Mouse (Mus musculus): ENCODE measurements around the gene Ywhab.

Gene Ywhab

DNA sequence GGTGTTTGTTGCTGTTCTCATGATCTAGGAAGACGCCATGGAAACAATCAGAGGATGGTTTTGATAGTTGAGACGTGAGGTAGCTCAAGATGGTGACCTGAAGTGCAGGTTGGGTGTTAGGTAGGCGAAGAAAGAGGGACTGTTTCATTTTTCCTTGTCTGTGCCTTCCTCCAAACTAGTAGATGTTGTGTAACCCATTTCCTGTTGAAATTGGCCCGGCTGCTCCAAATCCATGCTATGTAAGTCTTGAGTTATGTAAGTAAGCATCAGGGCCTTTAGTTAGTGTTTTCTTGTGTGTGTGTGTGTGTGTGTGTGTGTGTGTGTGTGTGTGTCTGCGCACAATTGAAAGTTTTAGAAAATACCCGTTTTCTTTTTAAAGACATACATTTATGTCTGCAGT, 14.5 kb downstream of the Ywhab start:
- no peak for DNase-seq

DNA sequence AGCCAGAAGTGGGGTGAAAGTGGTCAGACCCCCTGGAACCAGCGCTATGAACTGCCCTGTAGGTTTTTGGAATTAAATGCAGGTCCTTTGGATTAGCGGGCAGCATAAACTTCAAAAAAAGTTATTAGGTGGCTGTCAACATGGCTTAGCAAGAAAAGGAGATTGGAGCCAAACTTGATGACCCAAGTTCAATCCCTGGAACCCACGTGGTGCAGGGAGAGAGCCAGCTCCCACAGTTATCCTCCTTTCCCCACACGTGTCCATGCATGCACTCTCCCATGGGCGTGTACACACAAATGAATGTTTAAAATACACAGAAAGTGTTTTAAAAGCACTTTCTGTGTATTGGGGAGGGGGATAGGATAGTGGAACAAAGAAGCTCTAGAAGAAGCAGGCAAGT, 15.7 kb downstream of the Ywhab start:
- DNase-seq = no peak

DNA sequence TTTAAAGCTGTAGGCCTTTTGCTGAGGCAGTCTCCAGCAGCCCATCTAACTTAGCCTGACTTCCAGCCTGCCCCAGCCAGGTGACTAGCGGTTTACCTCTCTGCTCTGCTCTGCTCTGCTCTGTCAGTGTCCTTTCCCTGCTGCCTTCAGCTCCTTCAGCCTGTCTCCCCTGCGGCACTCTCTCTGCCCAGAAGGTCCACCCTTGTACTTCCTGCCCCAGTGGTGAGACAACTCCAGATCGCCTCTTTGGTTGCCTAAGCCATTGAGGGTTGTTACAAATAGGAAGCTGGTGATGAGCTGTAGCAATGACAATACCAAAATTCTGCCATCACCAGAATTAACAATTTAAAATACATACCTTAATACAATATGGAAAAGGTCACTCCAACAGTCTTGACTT, 16.2 kb downstream of the Ywhab start:
- no peak for DNase-seq

DNA sequence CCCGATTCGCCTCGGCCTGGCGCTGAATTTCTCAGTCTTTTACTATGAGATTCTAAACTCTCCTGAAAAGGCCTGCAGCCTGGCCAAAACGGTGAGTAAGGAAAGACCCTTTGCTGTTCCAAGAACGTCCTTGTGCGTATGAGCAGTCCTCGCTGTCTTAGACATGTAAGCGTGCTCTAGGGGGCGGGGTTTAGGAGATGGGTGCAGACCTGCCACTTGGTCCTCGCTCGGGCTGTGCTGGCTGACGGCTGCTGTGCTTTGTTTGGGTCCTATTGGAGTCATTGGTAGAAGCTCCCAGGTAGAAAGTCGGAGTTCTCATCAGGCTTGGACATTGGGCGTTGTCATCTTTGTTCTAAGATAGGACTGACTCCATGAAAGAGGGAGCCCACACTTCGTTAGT, 20.5 kb downstream of the Ywhab start:
- DNase-seq = no peak

DNA sequence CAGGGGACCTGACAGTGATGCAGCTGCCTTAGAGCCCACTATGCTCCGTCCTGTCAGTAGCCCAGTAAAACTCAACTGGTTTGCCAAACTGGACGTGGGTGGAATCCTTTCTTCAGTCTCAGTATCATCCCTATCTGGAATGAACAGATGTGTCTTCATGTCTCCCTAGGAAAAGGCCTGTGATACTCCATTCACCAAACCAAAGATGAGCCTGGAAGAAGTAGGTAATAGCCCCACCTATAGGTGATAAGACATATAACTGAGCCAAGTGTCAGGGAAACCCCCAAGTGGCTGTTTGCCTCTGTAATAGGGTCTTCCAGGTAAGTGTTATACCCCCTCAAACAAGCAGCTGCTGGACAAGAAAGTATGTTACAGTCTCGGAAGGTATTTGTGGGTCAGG, 24.1 kb downstream of the Ywhab start:
- DNase-seq = no peak

DNA sequence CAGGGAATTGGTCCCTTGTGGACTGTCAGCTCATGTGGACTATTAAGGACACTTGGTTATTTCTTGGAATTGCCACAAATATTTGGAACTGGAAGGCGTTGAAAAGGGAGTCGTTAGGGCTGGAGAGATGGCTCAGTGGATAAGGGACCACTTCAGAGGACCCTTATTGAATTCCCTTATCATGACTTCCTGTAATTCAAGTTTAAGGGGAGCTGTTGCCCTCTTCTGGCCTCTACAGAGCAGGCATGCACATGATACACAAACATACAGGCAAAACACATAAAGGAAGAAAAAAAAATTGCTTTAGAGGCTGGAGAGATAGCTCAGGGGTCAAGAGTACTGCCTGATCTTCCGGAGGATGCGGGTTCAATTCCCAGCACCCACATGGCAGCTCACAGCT, 25.2 kb downstream of the Ywhab start:
- DNase-seq = no peak

DNA sequence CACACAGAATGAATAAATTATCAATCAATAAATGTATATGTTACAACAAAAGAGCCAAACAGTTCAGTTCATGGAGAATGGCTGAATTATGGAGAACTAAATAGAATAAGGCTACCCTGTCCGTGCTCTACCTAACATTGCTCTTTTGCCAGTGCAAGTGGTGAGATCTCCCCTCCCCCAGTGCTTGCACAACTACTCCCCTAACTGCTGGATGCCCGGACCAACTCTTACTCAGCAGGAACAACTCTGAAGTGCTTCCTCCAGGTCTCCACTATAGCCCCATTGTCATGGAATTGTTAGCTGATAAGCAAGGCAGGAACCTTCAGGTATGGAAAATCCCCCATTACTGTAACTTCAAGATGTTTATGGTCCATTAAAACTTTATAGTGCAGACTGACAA, 27.3 kb downstream of the Ywhab start:
- no peak for DNase-seq

DNA sequence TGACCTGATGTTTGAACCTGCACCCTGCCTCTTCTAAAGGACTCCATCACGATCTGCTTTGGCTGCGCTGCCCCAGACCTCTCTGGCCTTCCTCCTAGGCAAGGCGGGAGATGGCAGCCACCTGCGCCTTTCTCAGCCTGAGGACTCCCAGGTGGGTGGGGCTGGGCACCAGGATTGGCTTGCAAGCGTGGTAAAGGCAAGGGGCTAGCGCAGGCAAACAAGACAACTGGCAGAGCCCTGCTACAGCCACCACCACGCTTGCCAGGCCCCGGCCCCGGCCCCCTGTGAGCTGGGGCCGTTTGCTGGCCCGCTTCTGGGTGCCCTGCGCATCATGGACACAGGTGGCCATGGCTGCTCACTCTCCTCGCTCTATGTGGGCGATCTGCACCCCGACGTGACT, 30.4 kb downstream of the Ywhab start, which contains the start of gene Pabpc1l:
Pabpc1l (plus strand) TSS at position 301 of the 400 bp plus-strand sequence.
- no peak for DNase-seq

DNA sequence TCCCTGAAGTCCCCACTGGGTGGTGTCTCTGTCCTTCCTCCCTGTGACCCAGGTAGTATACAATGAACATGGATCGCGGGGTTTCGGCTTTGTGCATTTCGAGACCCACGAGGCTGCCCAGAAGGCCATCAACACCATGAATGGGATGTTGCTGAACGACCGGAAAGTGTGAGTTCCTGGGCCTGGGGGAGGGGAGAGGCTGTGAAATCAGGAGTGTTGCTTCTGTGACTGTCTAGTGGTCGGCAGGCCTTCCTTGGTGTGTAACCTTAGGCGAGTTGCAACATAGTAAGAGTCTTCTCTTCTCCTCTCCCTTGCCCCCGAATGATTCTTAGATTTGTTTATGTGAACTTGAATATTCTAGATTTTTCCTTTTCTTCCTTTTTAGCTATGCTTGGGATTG, 36.4 kb downstream of the Ywhab start:
- DNase-seq = no peak

DNA sequence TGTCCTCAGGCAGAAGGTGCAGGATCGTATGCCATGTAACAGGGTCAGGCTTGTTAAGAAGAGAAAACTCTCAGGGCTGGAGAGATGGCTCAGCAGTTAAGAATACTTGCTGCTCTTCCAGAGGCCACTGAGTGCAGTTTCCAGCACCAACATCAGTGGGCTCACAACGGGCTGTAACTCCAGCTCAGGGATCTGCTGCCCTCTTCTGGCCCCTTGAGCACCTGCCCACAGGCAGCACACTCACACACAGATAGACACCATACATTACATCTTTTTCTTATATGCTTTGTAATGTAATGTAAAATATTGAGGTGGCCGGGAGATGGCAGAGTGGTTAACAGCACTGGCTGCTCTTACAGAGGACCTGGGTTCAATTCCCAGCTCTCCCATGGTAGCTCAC, 38.2 kb downstream of the Ywhab start:
- no peak for DNase-seq

DNA sequence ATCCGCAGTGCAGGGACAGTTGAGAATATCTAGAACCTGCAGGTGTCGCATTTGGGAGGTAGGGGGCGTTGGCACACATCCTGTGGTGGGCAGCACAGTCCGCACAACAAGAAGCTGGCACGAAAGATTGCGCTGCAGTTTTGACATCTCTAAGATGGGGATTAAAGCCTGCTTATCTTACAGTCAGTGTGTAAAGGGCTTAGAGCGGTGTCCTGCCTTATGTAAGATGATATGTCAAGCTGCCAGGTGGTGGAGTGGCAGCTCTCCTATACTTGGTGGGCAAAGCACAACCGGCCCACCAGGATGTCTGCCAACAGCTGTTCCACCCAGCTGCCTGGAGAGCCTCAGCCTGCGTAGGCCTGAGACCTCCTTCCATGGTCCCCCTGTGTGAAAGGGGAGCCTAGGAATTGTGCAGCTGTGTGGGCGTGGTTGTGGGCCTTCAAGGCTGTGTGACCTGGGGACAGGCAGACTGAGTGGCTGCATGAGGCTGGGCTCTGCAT, 41.8 kb downstream of the Ywhab start:
- no peak for DNase-seq

DNA sequence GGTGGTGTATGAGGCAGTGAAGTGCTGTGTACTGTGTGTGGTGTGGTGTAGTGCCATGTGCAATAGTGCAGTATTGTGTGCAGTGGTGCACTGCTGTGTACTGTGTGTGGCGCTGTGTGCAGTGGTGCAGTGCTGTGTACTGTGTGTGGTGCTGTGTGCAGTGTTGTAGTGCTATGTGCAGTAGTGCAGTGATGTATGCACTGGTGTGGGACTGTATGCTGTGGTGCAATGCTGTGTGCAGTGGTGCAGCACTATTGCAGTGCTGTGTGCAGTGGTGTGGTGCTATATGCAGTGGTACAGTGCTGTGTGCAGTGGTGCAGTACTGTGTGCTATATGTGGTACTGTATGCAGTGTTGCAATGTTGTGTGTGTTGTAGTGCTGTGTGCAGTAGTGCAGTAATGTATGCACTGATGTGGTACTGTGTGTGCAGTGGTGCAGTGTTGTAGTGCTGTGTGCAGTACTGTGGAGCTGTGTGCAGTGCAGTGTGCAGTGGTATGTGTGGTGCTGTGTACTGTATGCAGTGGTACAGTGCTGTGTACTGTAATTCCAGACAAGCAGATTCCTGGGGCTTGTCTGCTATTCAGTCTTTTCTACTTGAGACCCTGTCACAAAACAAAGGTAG, 43.8 kb downstream of the Ywhab start:
- no peak for DNase-seq

DNA sequence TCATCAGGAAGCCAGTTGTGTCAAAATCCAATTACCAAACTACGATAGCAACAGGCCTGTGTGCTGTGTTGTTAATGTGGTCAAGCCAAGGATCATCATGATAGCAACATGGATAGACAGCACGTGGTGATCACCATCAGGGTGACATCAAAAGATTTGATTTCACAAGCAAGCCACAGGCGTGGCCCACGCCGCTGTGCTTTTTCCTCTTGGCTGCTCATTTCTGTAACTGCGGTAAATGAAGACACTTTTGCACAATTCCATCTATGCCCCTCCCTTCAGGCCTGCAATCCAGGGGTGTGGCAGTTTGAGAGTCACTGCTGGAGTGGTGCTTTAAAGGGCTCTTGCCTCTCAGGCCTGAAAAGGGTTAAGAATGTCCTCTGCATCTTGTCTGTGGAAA, 46.2 kb downstream of the Ywhab start:
- no peak for DNase-seq

DNA sequence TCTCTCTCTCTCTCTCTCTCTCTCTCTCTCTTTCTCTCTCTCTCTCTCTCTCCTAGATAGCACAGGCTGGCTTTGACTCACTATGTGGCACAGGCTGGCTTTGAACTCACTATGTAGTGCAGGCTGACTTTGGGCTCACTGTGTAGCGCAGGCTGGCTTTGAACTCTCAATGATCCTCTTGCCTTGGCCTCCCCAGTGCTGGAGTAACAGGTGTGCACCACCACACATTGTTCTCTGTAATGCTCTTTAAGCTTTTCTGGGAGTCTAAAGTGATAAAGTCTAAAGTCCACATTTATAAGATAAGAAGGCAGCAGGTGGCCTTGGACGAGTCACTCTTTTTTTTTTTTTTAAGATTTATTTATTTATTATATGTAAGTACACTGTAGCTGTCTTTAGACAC, 46.8 kb downstream of the Ywhab start:
- DNase-seq = no peak

DNA sequence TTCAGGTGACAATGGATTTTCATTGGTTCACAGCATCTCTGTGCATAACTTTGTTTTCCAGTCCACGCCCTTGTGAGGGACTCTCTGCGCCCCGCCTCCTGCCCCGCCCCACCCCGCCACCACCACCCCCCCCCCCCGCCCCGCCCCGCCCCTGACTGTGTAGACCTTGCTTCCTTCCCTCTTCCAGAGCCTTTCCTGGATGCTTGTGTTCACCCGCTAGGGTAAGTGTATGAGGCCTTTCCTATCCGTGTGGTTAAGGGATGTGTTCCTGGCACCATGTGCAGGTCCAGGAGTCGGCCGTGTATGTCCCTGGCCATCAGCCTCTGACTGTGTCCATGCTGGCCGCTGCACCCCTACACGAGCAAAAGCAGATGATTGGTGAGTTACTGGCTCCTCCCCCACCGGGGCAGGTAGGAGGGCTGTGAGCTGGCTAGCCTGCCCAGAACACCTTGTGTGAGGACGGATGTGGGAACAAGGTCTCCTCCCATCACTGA, 52.5 kb downstream of the Ywhab start:
- DNase-seq = peak; percentile 79 to 81

DNA sequence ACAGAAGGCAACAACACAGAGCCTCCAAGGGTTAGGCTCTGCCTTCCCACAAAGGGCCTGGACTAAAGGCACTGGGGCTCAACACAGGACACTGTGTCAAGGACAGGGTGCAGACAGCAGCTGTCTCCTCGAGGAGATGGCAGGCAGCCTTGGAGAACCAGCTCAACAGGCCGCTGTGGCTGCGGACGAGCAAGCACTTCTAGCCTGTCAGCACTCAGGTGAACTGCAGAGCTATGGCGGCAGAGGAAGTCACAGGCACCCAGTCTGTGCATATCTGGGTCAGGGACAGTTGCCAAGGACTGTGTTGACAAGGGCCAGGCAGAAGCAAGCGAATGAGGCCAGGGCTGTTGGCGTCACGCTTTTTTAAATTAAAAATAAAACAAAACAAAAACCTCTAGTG, 59.0 kb downstream of the Ywhab start:
- peak; percentile 77 to 88 for DNase-seq

DNA sequence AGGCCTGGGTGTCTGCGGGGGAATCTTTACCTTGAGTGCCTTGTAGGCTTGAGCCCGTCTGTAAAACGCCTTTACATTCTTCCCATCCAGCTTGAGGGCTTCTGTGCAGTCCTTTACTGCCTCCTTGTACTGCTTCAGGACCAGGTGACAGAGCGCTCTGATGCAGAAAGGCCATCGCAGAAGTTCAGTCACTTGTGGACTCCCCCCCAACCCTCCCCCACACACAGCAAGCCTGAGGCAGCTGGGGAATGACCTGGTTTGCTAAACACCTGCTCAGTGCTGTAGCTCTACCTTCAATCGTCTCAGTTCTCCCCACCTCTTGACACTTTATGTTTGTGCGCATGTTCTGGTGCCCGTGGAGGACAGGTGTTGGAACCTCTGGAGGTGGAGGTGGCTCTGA, 59.9 kb downstream of the Ywhab start:
- peak in 1 of 2 experiments; percentile 29 for DNase-seq

DNA sequence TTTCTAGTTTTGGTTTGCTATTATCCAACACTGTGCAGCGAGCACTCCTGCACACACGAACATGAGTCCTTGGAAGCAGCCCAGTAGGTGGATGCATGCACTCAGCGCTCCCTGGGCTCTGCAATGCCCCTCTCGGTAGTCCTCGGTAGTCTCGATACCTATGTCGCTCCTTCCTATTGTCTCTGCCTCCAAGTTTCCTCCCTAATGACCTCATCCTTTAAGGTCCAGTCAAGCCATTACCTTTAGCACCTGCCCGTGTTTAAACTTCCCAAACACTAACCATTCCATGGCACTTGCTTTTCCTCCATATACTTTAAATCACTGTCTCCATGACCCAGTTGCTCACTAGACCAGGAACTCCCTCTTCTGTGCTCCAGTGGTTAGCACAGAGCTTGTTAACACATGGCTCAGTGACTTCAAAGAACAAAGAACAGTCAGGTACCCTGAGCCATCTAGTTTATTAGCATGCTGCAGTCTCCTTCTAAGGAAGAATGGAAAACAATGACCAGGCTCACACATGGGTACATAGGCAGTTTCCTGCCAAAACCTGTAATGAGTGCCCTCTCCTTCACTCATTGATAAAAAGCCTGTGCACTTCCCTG, 65.0 kb downstream of the Ywhab start:
- DNase-seq = no peak
